Mouse (Mus musculus): ENCODE measurements around the gene Stx18.

Gene Stx18

GRCm38 (mm10) chr5:38140893-38141292 lies 102.4 kb downstream of the Stx18 start:
- DNase-seq = no peak

GRCm38 (mm10) chr5:38146524-38146923 lies 108.0 kb downstream of the Stx18 start:
- DNase-seq = no peak

- DNase-seq = no peak
Measured at GRCm38 (mm10) chr5:38151264-38151663, 112.7 kb downstream of the Stx18 start.

- DNase-seq = no peak
Measured at GRCm38 (mm10) chr5:38152201-38153108, 113.9 kb downstream of the Stx18 start.

- DNase-seq = no peak
Measured at GRCm38 (mm10) chr5:38153636-38154035, 115.1 kb downstream of the Stx18 start.

- no peak for DNase-seq
Measured at GRCm38 (mm10) chr5:38157481-38158020, 119.0 kb downstream of the Stx18 start.

- DNase-seq = no peak
Measured at GRCm38 (mm10) chr5:38158501-38158946, 120.0 kb downstream of the Stx18 start.

GRCm38 (mm10) chr5:38158947-38159633 lies 120.5 kb downstream of the Stx18 start:
- peak; percentile 56 to 64 for DNase-seq

- DNase-seq = no peak
Measured at GRCm38 (mm10) chr5:38159634-38160413, 121.3 kb downstream of the Stx18 start, which contains the start of gene Nsg1. TSS of gene Nsg1 (minus strand) at chr5:38159907.

GRCm38 (mm10) chr5:38168497-38168896 lies 130.0 kb downstream of the Stx18 start:
- no peak for DNase-seq

GRCm38 (mm10) chr5:38173766-38174165 lies 135.2 kb downstream of the Stx18 start:
- no peak for DNase-seq

- DNase-seq = no peak
Measured at GRCm38 (mm10) chr5:38174256-38174912, 135.8 kb downstream of the Stx18 start.

GRCm38 (mm10) chr5:38184688-38185285 lies 146.2 kb downstream of the Stx18 start:
- no peak for DNase-seq

- no peak for DNase-seq
Measured at GRCm38 (mm10) chr5:38187006-38187405, 148.5 kb downstream of the Stx18 start.
